Mouse (Mus musculus): ENCODE data around the gene Cnst. TPM values are rescaled to one million over a fixed set of nuclear protein-coding genes. Genes with fewer than 3 reads are reported as not detected.
"Not testable (repeated sequence)": the region's sequence is repeated elsewhere in the genome, so short reads cannot be mapped to it uniquely, and the experiment has no call there.

Cnst gene
- polyA plus RNA-seq, 1 experiment from 2014 or later, result 27.5 TPM

DNA sequence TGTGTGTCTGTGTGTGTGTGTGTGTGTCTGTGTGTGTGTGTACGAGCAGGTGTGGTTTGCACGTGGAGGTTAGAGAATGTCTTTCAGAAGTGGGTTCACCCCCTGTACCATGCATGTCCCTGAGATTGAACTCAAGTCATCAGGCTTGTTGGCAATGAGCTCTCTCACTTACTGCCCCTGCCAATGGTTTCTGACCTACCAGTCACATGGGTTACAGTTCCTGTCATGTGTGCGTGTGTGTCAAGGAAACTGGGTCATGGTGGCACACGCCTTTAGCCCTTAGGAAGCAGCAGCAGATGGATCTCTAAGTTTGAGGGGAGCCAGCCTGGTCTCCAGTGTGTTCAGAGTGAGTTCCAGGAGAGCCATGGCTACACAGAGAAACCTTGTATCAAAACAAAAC lies 96.6 kb downstream of the Cnst start:
- Histone ChIP-seq H3K4me2 (ENCODE audit: low read length) (no peak overlapping the region), H3K27ac (ENCODE audit: low read length) (no peak overlapping the region), H3K27me3 (ENCODE audit: control insufficient read depth, insufficient read depth, low read depth, low read length) (no peaks in the 10 kb centered on the region), H3K9ac (ENCODE audit: low read depth, low read length) (no peak overlapping the region), H3K9me3 (replicated peaks; ENCODE audit: control insufficient read depth, low read length, poor library complexity, severe bottlenecking) (no peaks in the 10 kb centered on the region), H3K4me1 (ENCODE audit: control insufficient read depth, insufficient read depth, low read length) (peaks cover 3% of the 10 kb centered on the region; the same call in 1 of the 2 replicates), H3K4me3 (ENCODE audit: low read depth, low read length) (no peak overlapping the region), H3K36me3 (ENCODE audit: control insufficient read depth, insufficient read depth, low read length) (no peaks in the 10 kb centered on the region)
- ATAC-seq, result no peak
- 87% methylated on average over 4 of the region's 4 CpGs for WGBS

DNA sequence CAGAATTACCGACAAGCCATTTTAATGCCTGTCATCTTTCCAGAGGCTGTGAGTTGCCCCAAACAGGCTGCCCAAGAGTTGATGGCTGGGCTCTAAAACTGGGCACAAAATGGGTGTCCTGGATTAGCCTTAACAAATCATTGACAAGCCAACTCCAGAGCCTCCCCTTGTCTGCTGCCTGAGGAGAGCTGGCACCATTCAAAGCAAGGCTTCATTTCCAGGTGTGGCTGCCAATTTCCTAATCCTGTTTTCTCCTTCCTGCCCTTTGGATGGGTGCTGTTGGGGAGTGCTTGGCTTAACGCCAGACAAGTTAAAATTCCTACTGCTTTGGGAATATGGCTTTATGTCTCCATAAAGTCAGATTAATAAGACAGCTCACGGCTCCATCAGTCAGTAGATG lies 98.0 kb downstream of the Cnst start:
- Histone ChIP-seq H3K4me1 (ENCODE audit: control insufficient read depth, insufficient read depth, low read length) (peaks cover 3% of the 10 kb centered on the region; the same call in 1 of the 2 replicates), H3K4me3 (ENCODE audit: low read depth, low read length) (no peak overlapping the region), H3K36me3 (ENCODE audit: control insufficient read depth, insufficient read depth, low read length) (no peaks in the 10 kb centered on the region), H3K9ac (ENCODE audit: low read depth, low read length) (no peak overlapping the region), H3K9me3 (replicated peaks; ENCODE audit: control insufficient read depth, low read length, poor library complexity, severe bottlenecking) (no peaks in the 10 kb centered on the region), H3K4me2 (ENCODE audit: low read length) (no peak overlapping the region), H3K27ac (ENCODE audit: low read length) (no peak overlapping the region), H3K27me3 (ENCODE audit: control insufficient read depth, insufficient read depth, low read depth, low read length) (no peaks in the 10 kb centered on the region)
- WGBS, result 46% methylated on average over 3 of the region's 3 CpGs
- ATAC-seq, result no peak

GRCm38 (mm10) chr1:179645101-179645979 lies 99.2 kb downstream of the Cnst start:
- 0 out of 2 replicates have a peak overlapping the region, but pooled peaks have one; percentile 4 for H3K9ac ChIP-seq (ENCODE audit: low read depth, low read length)
- WGBS, result 65% methylated on average over 13 of the region's 13 CpGs

DNA sequence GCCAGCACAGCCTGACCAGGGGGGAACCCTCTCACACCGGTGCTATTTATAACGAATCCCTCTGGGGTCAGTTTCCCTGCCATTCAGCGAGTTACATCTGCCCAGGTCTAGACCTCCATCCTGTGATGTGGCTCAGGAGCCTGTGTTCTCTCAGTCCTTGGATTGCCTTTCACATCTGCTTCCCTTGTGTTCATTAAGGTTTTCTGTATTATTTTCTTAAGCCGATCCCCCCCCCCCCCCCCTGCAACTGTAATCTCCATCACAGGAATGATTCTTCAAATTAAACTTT lies 99.8 kb downstream of the Cnst start:
- Histone ChIP-seq H3K9ac (ENCODE audit: low read depth, low read length) (0 out of 2 replicates have a peak overlapping the region, but pooled peaks have one; percentile 4), H3K4me2 (ENCODE audit: low read length) (peak overlapping the region; percentile 47), H3K36me3 (ENCODE audit: control insufficient read depth, insufficient read depth, low read length) (no peaks in the 10 kb centered on the region), H3K27me3 (ENCODE audit: control insufficient read depth, insufficient read depth, low read depth, low read length) (no peaks in the 10 kb centered on the region), H3K4me3 (ENCODE audit: low read depth, low read length) (peak overlapping the region; percentile 24), H3K9me3 (replicated peaks; ENCODE audit: control insufficient read depth, low read length, poor library complexity, severe bottlenecking) (no peaks in the 10 kb centered on the region), H3K27ac (ENCODE audit: low read length) (no peak overlapping the region), H3K4me1 (ENCODE audit: control insufficient read depth, insufficient read depth, low read length) (peaks cover 3% of the 10 kb centered on the region; the same call in 1 of the 2 replicates)
- 17% methylated on average over 4 of the region's 4 CpGs for WGBS
- ATAC-seq, result no peak

More at GRCm38 (mm10) chr1:179645101-179645979, 99.2 kb downstream of the Cnst start:
- H3K36me3 ChIP-seq (ENCODE audit: control insufficient read depth, insufficient read depth, low read length), result no peaks in the 10 kb centered on the region
- ATAC-seq, result peak; percentile 63
- H3K4me3 ChIP-seq (ENCODE audit: low read depth, low read length), result peak overlapping the region; percentile 24
- H3K27ac ChIP-seq (ENCODE audit: low read length), result no peak overlapping the region
- peak overlapping the region; percentile 47 for H3K4me2 ChIP-seq (ENCODE audit: low read length)
- H3K4me1 ChIP-seq (ENCODE audit: control insufficient read depth, insufficient read depth, low read length), result peaks cover 3% of the 10 kb centered on the region; the same call in 1 of the 2 replicates
- no peaks in the 10 kb centered on the region for H3K9me3 ChIP-seq (replicated peaks; ENCODE audit: control insufficient read depth, low read length, poor library complexity, severe bottlenecking)
- no peaks in the 10 kb centered on the region for H3K27me3 ChIP-seq (ENCODE audit: control insufficient read depth, insufficient read depth, low read depth, low read length)

- H3K4me3 ChIP-seq (ENCODE audit: low read depth, low read length); H3K9me3 ChIP-seq (replicated peaks; ENCODE audit: control insufficient read depth, low read length, poor library complexity, severe bottlenecking); H3K9ac ChIP-seq (ENCODE audit: low read depth, low read length); H3K27me3 ChIP-seq (ENCODE audit: control insufficient read depth, insufficient read depth, low read depth, low read length); H3K4me1 ChIP-seq (ENCODE audit: control insufficient read depth, insufficient read depth, low read length); H3K36me3 ChIP-seq (ENCODE audit: control insufficient read depth, insufficient read depth, low read length); H3K4me2 ChIP-seq (ENCODE audit: low read length): not testable (repeated sequence)
- WGBS, result 55% methylated on average over 4 of the region's 5 CpGs
- 0 out of 2 replicates have a peak overlapping the region, but pooled peaks have one; percentile 19 for H3K27ac ChIP-seq (ENCODE audit: low read length)
- peak; percentile 54 for ATAC-seq
Measured at GRCm38 (mm10) chr1:179648678-179649077, 102.5 kb downstream of the Cnst start.

DNA sequence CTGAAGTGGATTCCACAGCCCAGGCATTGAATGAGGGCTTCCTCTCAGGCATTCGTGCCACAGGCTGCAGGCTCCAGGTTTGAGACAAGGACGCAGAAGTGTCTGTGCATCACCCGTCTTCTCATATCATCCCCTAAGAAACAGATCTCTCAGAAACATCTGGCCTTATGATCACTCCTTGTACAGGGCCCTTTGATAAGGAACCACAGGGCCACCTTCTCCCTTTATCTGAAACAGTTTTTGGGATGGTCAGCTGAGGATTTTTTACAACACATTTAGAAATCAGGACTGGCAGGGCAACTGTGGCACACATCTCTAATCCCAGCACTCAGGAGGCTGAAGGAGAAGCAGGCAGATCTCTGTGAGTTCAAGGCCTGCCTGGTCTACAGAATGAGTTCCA lies 103.2 kb downstream of the Cnst start:
- ATAC-seq, result no peak
- 0 out of 2 replicates have a peak overlapping the region, but pooled peaks have one; percentile 19 for H3K27ac ChIP-seq (ENCODE audit: low read length)
- H3K9me3 ChIP-seq (replicated peaks; ENCODE audit: control insufficient read depth, low read length, poor library complexity, severe bottlenecking), result no peaks in the 10 kb centered on the region
- peaks cover 1% of the 10 kb centered on the region; the same call in 1 of the 2 replicates for H3K4me1 ChIP-seq (ENCODE audit: control insufficient read depth, insufficient read depth, low read length)
- no peaks in the 10 kb centered on the region for H3K27me3 ChIP-seq (ENCODE audit: control insufficient read depth, insufficient read depth, low read depth, low read length)
- 75% methylated on average over 3 of the region's 3 CpGs for WGBS
- no peak overlapping the region for H3K4me2 ChIP-seq (ENCODE audit: low read length)
- no peak overlapping the region for H3K9ac ChIP-seq (ENCODE audit: low read depth, low read length)
- H3K4me3 ChIP-seq (ENCODE audit: low read depth, low read length), result no peak overlapping the region
- no peaks in the 10 kb centered on the region for H3K36me3 ChIP-seq (ENCODE audit: control insufficient read depth, insufficient read depth, low read length)

DNA sequence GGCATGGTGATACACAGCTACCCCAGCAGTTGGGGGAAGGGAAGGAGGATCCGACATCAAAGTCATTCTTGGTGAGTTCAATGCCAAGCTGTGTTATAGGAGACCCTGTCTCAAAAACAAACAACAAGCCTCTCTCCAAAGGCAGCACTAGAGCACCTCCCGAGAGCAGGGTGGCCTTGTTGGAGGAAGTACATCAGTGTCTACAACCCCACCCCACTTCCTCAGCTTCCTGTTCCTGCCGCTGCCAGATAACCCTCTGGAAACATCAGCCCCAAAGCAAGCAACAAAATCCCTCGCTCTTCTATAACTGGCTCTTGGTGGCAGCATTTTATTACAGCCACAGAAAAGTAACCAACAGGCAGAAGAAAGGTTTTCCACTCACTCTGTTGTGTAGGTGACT lies 104.1 kb downstream of the Cnst start:
- H3K36me3 ChIP-seq (ENCODE audit: control insufficient read depth, insufficient read depth, low read length), result no peaks in the 10 kb centered on the region
- H3K9ac ChIP-seq (ENCODE audit: low read depth, low read length), result no peak overlapping the region
- no peak overlapping the region for H3K27ac ChIP-seq (ENCODE audit: low read length)
- H3K4me3 ChIP-seq (ENCODE audit: low read depth, low read length), result no peak overlapping the region
- H3K4me1 ChIP-seq (ENCODE audit: control insufficient read depth, insufficient read depth, low read length), result no peaks in the 10 kb centered on the region
- ATAC-seq, result no peak
- WGBS, result 82% methylated on average over 4 of the region's 4 CpGs
- H3K9me3 ChIP-seq (replicated peaks; ENCODE audit: control insufficient read depth, low read length, poor library complexity, severe bottlenecking), result no peaks in the 10 kb centered on the region
- no peaks in the 10 kb centered on the region for H3K27me3 ChIP-seq (ENCODE audit: control insufficient read depth, insufficient read depth, low read depth, low read length)
- H3K4me2 ChIP-seq (ENCODE audit: low read length), result no peak overlapping the region

DNA sequence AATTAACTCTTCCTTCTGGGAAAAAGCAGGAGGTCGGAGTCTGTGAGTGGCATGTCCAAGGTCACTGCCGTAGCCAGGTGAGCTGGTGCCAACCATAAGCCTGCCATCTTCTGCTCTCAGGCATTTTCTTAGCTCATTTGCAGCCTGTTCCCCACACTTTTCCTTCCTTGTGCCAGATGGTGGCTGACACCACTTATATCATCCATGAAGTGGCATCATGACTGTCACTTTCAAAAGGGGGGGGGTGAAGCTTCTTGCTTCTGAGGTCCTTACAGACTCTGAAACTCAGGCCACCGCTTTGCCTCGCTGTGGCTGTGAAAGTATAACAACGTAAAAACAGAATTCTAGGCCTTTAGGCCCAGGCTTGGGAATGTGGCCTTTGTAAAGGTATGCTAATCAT lies 105.1 kb downstream of the Cnst start:
- Histone ChIP-seq H3K9me3 (replicated peaks; ENCODE audit: control insufficient read depth, low read length, poor library complexity, severe bottlenecking) (no peaks in the 10 kb centered on the region), H3K27ac (ENCODE audit: low read length) (no peak overlapping the region), H3K36me3 (ENCODE audit: control insufficient read depth, insufficient read depth, low read length) (no peaks in the 10 kb centered on the region), H3K4me3 (ENCODE audit: low read depth, low read length) (no peak overlapping the region), H3K4me2 (ENCODE audit: low read length) (no peak overlapping the region), H3K27me3 (ENCODE audit: control insufficient read depth, insufficient read depth, low read depth, low read length) (no peaks in the 10 kb centered on the region), H3K4me1 (ENCODE audit: control insufficient read depth, insufficient read depth, low read length) (no peaks in the 10 kb centered on the region), H3K9ac (ENCODE audit: low read depth, low read length) (no peak overlapping the region)
- 83% methylated on average over 5 of the region's 5 CpGs for WGBS
- no peak for ATAC-seq

DNA sequence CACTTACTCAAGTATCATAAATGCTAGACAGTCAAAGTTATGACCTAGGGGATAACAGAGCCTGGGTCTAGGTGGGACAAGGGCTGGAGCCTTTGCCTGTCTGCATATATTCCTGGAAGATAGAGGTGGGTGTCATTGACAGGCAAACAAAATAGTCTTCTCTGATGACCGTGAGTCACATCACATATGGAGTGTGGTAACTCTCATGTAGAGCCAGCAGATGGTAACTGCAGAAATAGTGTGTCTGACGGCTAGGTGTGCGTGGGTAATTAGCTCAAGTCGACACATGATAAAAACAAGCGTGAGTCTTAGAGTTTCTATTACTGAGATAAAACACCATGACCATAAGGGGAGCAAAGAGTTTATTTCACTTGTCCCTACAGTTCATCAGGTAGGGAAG lies 116.9 kb downstream of the Cnst start:
- WGBS, result 94% methylated on average over 5 of the region's 5 CpGs
- H3K4me3 ChIP-seq (ENCODE audit: low read depth, low read length), result no peak overlapping the region

More for the DNA sequence above, 116.9 kb downstream of the Cnst start:
- Histone ChIP-seq H3K36me3 (ENCODE audit: control insufficient read depth, insufficient read depth, low read length) (no peaks in the 10 kb centered on the region), H3K27me3 (ENCODE audit: control insufficient read depth, insufficient read depth, low read depth, low read length) (no peaks in the 10 kb centered on the region), H3K9ac (ENCODE audit: low read depth, low read length) (no peak overlapping the region), H3K27ac (ENCODE audit: low read length) (no peak overlapping the region), H3K4me1 (ENCODE audit: control insufficient read depth, insufficient read depth, low read length) (peaks cover 4% of the 10 kb centered on the region; the same call in 1 of the 2 replicates), H3K4me2 (ENCODE audit: low read length) (no peak overlapping the region), H3K9me3 (replicated peaks; ENCODE audit: control insufficient read depth, low read length, poor library complexity, severe bottlenecking) (no peaks in the 10 kb centered on the region)
- no peak for ATAC-seq
